In the genomic region with DNA sequence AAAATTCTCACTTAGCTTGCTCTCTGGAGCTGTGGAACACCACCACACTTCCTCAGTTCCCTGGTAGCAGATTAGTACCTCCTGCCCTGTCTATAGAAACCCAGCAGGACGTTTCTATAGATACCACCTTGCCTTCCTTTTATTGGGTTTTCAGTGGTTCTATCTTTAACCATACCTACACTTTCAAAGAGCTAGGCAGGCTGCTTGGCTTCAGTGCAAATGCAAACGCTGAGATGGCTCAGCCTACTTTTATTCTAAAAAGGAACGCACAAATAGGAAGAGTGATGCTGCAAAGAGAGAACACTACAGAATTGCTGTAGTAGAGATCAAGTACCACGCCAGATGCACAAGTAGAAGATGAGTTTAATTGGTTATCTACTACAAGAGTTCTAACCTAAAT, we compare ENCODE assay signal across 24 mouse cellular contexts.
DNase-seq lines count a peak whose midpoint lies in the region; ATAC-seq lines count a peak whose summit lies in the region.
"Had no signal": no experiment of that assay in that cellular context is flagged by ENCODE, and none has a peak within 500 bp of the region (broad histone marks: within the 10 kb centered on the region; RNA-seq: fewer than 3 reads in every experiment).

No protein-coding gene starts in this region.

- ATAC-seq in frontal cortex, adult (ENCODE audit: low TSS enrichment), result peak; percentile 77
- ATAC-seq in liver, embryonic 12.5 days, result no peak
- ATAC-seq: forebrain, embryonic 14.5 days; forebrain, postnatal 0 days; hindbrain, postnatal 0 days; Patski had no signal

- no peaks in the 10 kb centered on the region for H3K9me3 ChIP-seq in liver, embryonic 12.5 days (replicated peaks)
- H3K9me3 ChIP-seq: heart, embryonic 10.5 days; heart, embryonic 13.5 days had no signal

- H3K9ac ChIP-seq in liver, embryonic 12.5 days, result no peak overlapping the region
- H3K9ac ChIP-seq: forebrain, postnatal 0 days; heart, embryonic 13.5 days; hindbrain, embryonic 14.5 days had no signal

- no peak for DNase-seq in frontal cortex, postnatal 14 days (ENCODE audit: low spot score in 2 of 2)
- DNase-seq in right cerebral cortex, postnatal 25 days, result peak; percentile 8
- no peak for DNase-seq in right cerebral cortex, postnatal 10 days (ENCODE audit: low spot score in 2 of 2)
- DNase-seq in naive thymus-derived CD4-positive, alpha-beta T cell, adult 2 months (ENCODE audit: low read depth), result peak; percentile 3
- DNase-seq: cerebellum, adult 11 months; cerebellum, adult 2 months; cerebellum, postnatal 10 days; cerebellum, postnatal 36 days; forebrain, postnatal 0 days; gastrocnemius, postnatal 10 days; gastrocnemius, postnatal 36 days; heart, adult 2 months; heart, postnatal 14 days; heart, postnatal 4 days had no signal

- no peak overlapping the region for H3K27ac ChIP-seq in liver, embryonic 12.5 days
- H3K27ac ChIP-seq: heart, adult 2 months; heart, embryonic 10.5 days; heart, embryonic 13.5 days; hindbrain, embryonic 14.5 days; hindbrain, postnatal 0 days had no signal

- H3K4me3 ChIP-seq in liver, embryonic 12.5 days, result no peak overlapping the region
- H3K4me3 ChIP-seq: heart, adult 2 months; heart, embryonic 10.5 days; heart, embryonic 13.5 days had no signal

- H3K4me2 ChIP-seq in liver, embryonic 12.5 days, result no peak overlapping the region
- H3K4me2 ChIP-seq: heart, embryonic 13.5 days; hindbrain, embryonic 14.5 days had no signal

- H3K27me3 ChIP-seq in liver, embryonic 12.5 days (replicated peaks), result no peaks in the 10 kb centered on the region
- H3K27me3 ChIP-seq: CH12.LX; heart, embryonic 13.5 days; Patski had no signal

- no peaks in the 10 kb centered on the region for H3K36me3 ChIP-seq in liver, embryonic 12.5 days
- H3K36me3 ChIP-seq: G1E; heart, embryonic 10.5 days; heart, embryonic 13.5 days had no signal

- 60% methylated on average over 4 of the region's 4 CpGs for WGBS in liver, embryonic 12.5 days (ENCODE audit: insufficient replicate concordance)

- no peaks in the 10 kb centered on the region for H3K4me1 ChIP-seq in liver, embryonic 12.5 days
- H3K4me1 ChIP-seq: heart, embryonic 10.5 days; heart, embryonic 13.5 days had no signal

Comparison
In these comparisons a context has a peak if more than half of its experiments do, and no peak if none do; other contexts are left out.
1. DNase-seq: peak in right cerebral cortex, postnatal 25 days (single experiment) and naive thymus-derived CD4-positive, alpha-beta T cell, adult 2 months (single experiment); none in frontal cortex, postnatal 14 days (0 of 2) and right cerebral cortex, postnatal 10 days (0 of 2).